Mouse (Mus musculus) cerebellum, adult 18-20 months (tissue): ENCODE data around the gene Xylt1.

Experiments used
- DNase-seq, 2 experiments: peaks; one replicate each; pipeline ENCODE4 v3.0.0; 2021

Gene Xylt1

GRCm38 (mm10) chr7:117567653-117568340 lies 187.0 kb downstream of the Xylt1 start:
- no peak for DNase-seq

- DNase-seq = no peak
These were observed 190.4 kb downstream of the Xylt1 start for GRCm38 (mm10) chr7:117571131-117571530.

GRCm38 (mm10) chr7:117571713-117572112 lies 190.9 kb downstream of the Xylt1 start:
- DNase-seq = no peak

GRCm38 (mm10) chr7:117573170-117573569 lies 192.4 kb downstream of the Xylt1 start:
- no peak for DNase-seq

GRCm38 (mm10) chr7:117575417-117575816 lies 194.6 kb downstream of the Xylt1 start:
- DNase-seq = no peak

GRCm38 (mm10) chr7:117577035-117577434 lies 196.3 kb downstream of the Xylt1 start:
- no peak for DNase-seq

- DNase-seq = no peak
These were observed 204.4 kb downstream of the Xylt1 start for GRCm38 (mm10) chr7:117585164-117585563.

- DNase-seq = no peak
These were observed 206.0 kb downstream of the Xylt1 start for GRCm38 (mm10) chr7:117586811-117587210.

GRCm38 (mm10) chr7:117587234-117587929 lies 206.6 kb downstream of the Xylt1 start:
- DNase-seq = peak in 1 of 2 experiments; percentile 5

GRCm38 (mm10) chr7:117588426-117588825 lies 207.6 kb downstream of the Xylt1 start:
- no peak for DNase-seq

- DNase-seq = no peak
These were observed 208.6 kb downstream of the Xylt1 start for GRCm38 (mm10) chr7:117589359-117589758.

GRCm38 (mm10) chr7:117589820-117590219 lies 209.0 kb downstream of the Xylt1 start:
- DNase-seq = no peak

- no peak for DNase-seq
These were observed 213.4 kb downstream of the Xylt1 start for GRCm38 (mm10) chr7:117594191-117594590.

GRCm38 (mm10) chr7:117595029-117595695 lies 214.4 kb downstream of the Xylt1 start:
- no peak for DNase-seq

GRCm38 (mm10) chr7:117600443-117600842 lies 219.7 kb downstream of the Xylt1 start:
- no peak for DNase-seq

GRCm38 (mm10) chr7:117610439-117610838 lies 229.7 kb downstream of the Xylt1 start:
- DNase-seq = no peak

- DNase-seq = no peak
These were observed 232.2 kb downstream of the Xylt1 start for GRCm38 (mm10) chr7:117612788-117613473.

GRCm38 (mm10) chr7:117613796-117614195 lies 233.0 kb downstream of the Xylt1 start:
- no peak for DNase-seq

GRCm38 (mm10) chr7:117614346-117614745 lies 233.6 kb downstream of the Xylt1 start:
- DNase-seq = no peak

GRCm38 (mm10) chr7:117614851-117615250 lies 234.1 kb downstream of the Xylt1 start:
- no peak for DNase-seq

GRCm38 (mm10) chr7:117616277-117616676 lies 235.5 kb downstream of the Xylt1 start:
- DNase-seq = no peak

- no peak for DNase-seq
These were observed 238.0 kb downstream of the Xylt1 start for GRCm38 (mm10) chr7:117618715-117619150.

- DNase-seq = no peak
These were observed 240.8 kb downstream of the Xylt1 start for GRCm38 (mm10) chr7:117621566-117621965.
